Mouse (Mus musculus) kidney, adult 8-10 months (tissue): ENCODE measurements at regions not wholly inside any gene's neighbourhood (a gene's known extent, or its start where the extent isn't known, plus 50 kb on each side); places are given as distances from the start of the nearest gene placed in this dataset.

Experiments
- DNase-seq, 2 experiments: peaks; one replicate each; pipeline ENCODE4 v3.0.0; 2022

- DNase-seq: no peak
Observed at GRCm38 (mm10) chr2:117988396-117989173, 123.1 kb upstream of the Thbs1 start.

- no peak for DNase-seq
Observed at GRCm38 (mm10) chr2:117989215-117989614, 122.5 kb upstream of the Thbs1 start.

- no peak for DNase-seq
Observed at GRCm38 (mm10) chr2:117996130-117997083, 115.3 kb upstream of the Thbs1 start.

GRCm38 (mm10) chr2:117999641-118000040 lies 112.0 kb upstream of the Thbs1 start:
- DNase-seq: no peak

- no peak for DNase-seq
Observed at GRCm38 (mm10) chr2:118004191-118004590, 107.5 kb upstream of the Thbs1 start.

GRCm38 (mm10) chr2:118007539-118008427 lies 103.9 kb upstream of the Thbs1 start:
- peak; percentile 12 to 22 for DNase-seq

- DNase-seq: no peak
Observed at GRCm38 (mm10) chr2:118011679-118012078, 100.0 kb upstream of the Thbs1 start.

GRCm38 (mm10) chr2:118012211-118012610 lies 99.5 kb upstream of the Thbs1 start:
- DNase-seq: no peak

GRCm38 (mm10) chr2:118013156-118013555 lies 98.5 kb upstream of the Thbs1 start:
- no peak for DNase-seq

- no peak for DNase-seq
Observed at GRCm38 (mm10) chr2:118015182-118015581, 96.5 kb upstream of the Thbs1 start.

- peak in 1 of 2 experiments; percentile 14 for DNase-seq
Observed at GRCm38 (mm10) chr2:118025829-118026735, 85.6 kb upstream of the Thbs1 start.

- no peak for DNase-seq
Observed at GRCm38 (mm10) chr2:118028881-118029280, 82.8 kb upstream of the Thbs1 start.

- DNase-seq: no peak
Observed at GRCm38 (mm10) chr2:118029470-118030108, 82.1 kb upstream of the Thbs1 start.

- no peak for DNase-seq
Observed at GRCm38 (mm10) chr2:118031662-118032061, 80.0 kb upstream of the Thbs1 start.

- no peak for DNase-seq
Observed at GRCm38 (mm10) chr2:118033377-118033776, 78.3 kb upstream of the Thbs1 start.

- no peak for DNase-seq
Observed at GRCm38 (mm10) chr2:118034026-118034425, 77.7 kb upstream of the Thbs1 start.

- no peak for DNase-seq
Observed at GRCm38 (mm10) chr2:118035333-118035732, 76.3 kb upstream of the Thbs1 start.

- peak; percentile 29 to 33 for DNase-seq
Observed at GRCm38 (mm10) chr2:118038859-118039818, 72.5 kb upstream of the Thbs1 start.

GRCm38 (mm10) chr2:118039819-118040206 lies 71.9 kb upstream of the Thbs1 start:
- DNase-seq: no peak
